Mouse (Mus musculus) myocyte (in vitro differentiated cells): Measurements from ENCODE around the gene Nr2f1. TPM values are rescaled to one million over a fixed set of nuclear protein-coding genes. Genes with fewer than 3 reads are reported as not detected.

Experiments
- H3K27me3 ChIP-seq: one replicate; pipeline ENCODE4 v1.6.1; 2011; ENCODE audit not compliant: control insufficient read depth, insufficient read depth, insufficient read length
- H3K36me3 ChIP-seq: one replicate; pipeline ENCODE4 v1.6.1; 2011; ENCODE audit not compliant: control insufficient read depth, insufficient read depth
- H3K4me2 ChIP-seq: one replicate; pipeline ENCODE4 v1.6.1; 2011; ENCODE audit warnings: low read depth, control low read depth
- H3K4me3 ChIP-seq: one replicate; pipeline ENCODE4 v1.5.1; 2011; ENCODE audit warnings: mild to moderate bottlenecking, control low read depth, moderate library complexity
- H3K79me2 ChIP-seq: one replicate; pipeline ENCODE4 v1.6.1; 2011; ENCODE audit not compliant: control insufficient read depth, insufficient read depth
- H3ac ChIP-seq: one replicate; pipeline ENCODE4 v1.6.1; 2011; ENCODE audit not compliant: control insufficient read depth, insufficient read length
- CEBPB ChIP-seq: IDR thresholded peaks from 2 replicates; pipeline ENCODE4 v1.6.1; 2011; ENCODE audit warnings: mild to moderate bottlenecking, moderate library complexity; ENCODE audit not compliant: poor library complexity, insufficient read depth, severe bottlenecking
- E2F4 ChIP-seq: IDR thresholded peaks from one replicate; pipeline ENCODE4 v1.6.1; 2011; ENCODE audit warnings: mild to moderate bottlenecking, control low read depth, moderate library complexity; ENCODE audit not compliant: insufficient read depth
- MAX ChIP-seq: IDR thresholded peaks from one replicate; pipeline ENCODE4 v1.6.1; 2011; ENCODE audit warnings: low read depth, mild to moderate bottlenecking, control low read depth
- MYOD1 ChIP-seq, 3 experiments: IDR thresholded peaks; one replicate each; pipeline ENCODE4 v1.6.1; 2011; ENCODE audit warnings: control low read depth in 2 of 3, low read depth in 2 of 3, mild to moderate bottlenecking in 2 of 3, moderate library complexity in 1 of 3; ENCODE audit not compliant: insufficient read length in 2 of 3, control insufficient read depth in 1 of 3
- MYOG ChIP-seq, 3 experiments: IDR thresholded peaks; one replicate each; pipeline ENCODE4 v1.6.1; 2011; ENCODE audit warnings: control low read depth in 2 of 3, low read depth in 2 of 3, mild to moderate bottlenecking in 2 of 3; ENCODE audit not compliant: insufficient read length in 2 of 3, control insufficient read depth in 1 of 3, insufficient read depth in 1 of 3
- POLR2A ChIP-seq: IDR thresholded peaks from one replicate; pipeline ENCODE4 v1.6.1; 2011; ENCODE audit warnings: low read depth, mild to moderate bottlenecking, control low read depth, moderate library complexity; ENCODE audit not compliant: insufficient read length
- POLR2AphosphoS2 ChIP-seq: IDR thresholded peaks from one replicate; pipeline ENCODE4 v1.6.1; 2011; ENCODE audit warnings: low read depth, control low read depth; ENCODE audit not compliant: insufficient read length
- REST ChIP-seq: IDR thresholded peaks from one replicate; pipeline ENCODE4 v1.6.1; 2011; ENCODE audit warnings: mild to moderate bottlenecking, control low read depth, moderate library complexity; ENCODE audit not compliant: insufficient read depth, insufficient read length
- SRF ChIP-seq: IDR thresholded peaks from one replicate; pipeline ENCODE4 v1.6.1; 2011; ENCODE audit warnings: low read depth; ENCODE audit not compliant: control insufficient read depth, insufficient read length
- TCF12 ChIP-seq: IDR thresholded peaks from one replicate; pipeline ENCODE4 v1.6.1; 2011; ENCODE audit warnings: mild to moderate bottlenecking, control low read depth; ENCODE audit not compliant: poor library complexity, insufficient read depth, severe bottlenecking
- TCF3 ChIP-seq: IDR thresholded peaks from one replicate; pipeline ENCODE4 v1.6.1; 2011; ENCODE audit warnings: low read depth, control low read depth; ENCODE audit not compliant: insufficient read length
- USF1 ChIP-seq: IDR thresholded peaks from one replicate; pipeline ENCODE4 v1.6.1; 2011; ENCODE audit warnings: low read depth, mild to moderate bottlenecking, control low read depth, moderate library complexity
- polyA plus RNA-seq: library from polyadenylated mRNA; unstranded; fragments of >200 nt; fragmentation: generic; extraction: Trizol; gene quantifications from one replicate; pipeline ENCODE4 v1.2.1, GENCODE M21; 2012; ENCODE audit warnings: missing spikeins

Gene Nr2f1
- polyA plus RNA-seq, 1 experiment = 5.8 TPM

GRCm38 (mm10) chr13:78189586-78189985 is 10.0 kb downstream of the Nr2f1 start:
- no peak for TF ChIP-seq REST
- no peak for TF ChIP-seq POLR2AphosphoS2
- TF ChIP-seq MAX = no peak
- no peaks in the 10 kb centered on the region for H3K79me2 ChIP-seq
- H3K27me3 ChIP-seq = no peaks in the 10 kb centered on the region
- no peak overlapping the region for H3ac ChIP-seq
- no peak overlapping the region for H3K4me3 ChIP-seq
- H3K4me2 ChIP-seq = no peak overlapping the region
- H3K36me3 ChIP-seq = no peaks in the 10 kb centered on the region

DNA sequence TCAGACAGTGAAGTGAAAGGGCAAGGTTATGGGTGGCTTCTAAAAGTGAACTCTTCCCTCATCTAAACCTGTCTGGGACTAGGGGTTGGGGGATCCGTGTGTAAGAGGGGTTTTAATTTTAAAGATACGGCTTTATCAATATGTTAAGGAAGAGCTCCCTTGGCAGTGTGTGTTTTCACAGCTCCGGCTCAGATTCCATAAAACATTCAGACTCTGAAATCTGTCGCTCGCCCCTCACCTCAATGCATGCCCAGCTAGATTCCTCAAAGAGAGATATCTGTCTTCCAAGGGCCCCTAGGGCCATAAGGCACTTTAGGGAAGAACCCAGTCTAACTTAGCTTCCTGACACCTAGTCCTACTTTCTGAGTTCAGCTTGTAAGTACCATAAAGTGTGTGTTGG is 11.7 kb downstream of the Nr2f1 start:
- TF ChIP-seq TCF12 (no peak), REST (no peak), CEBPB (no peak), POLR2AphosphoS2 (no peak), MYOD1 (IDR thresholded peaks at IDR 0.05; ENCODE audit: control insufficient read depth in 1 of 3, insufficient read length in 2 of 3, low read depth in 2 of 3) (no peak), USF1 (no peak), TCF3 (no peak), MYOG (IDR thresholded peaks at IDR 0.05; ENCODE audit: control insufficient read depth in 1 of 3, insufficient read depth in 1 of 3, insufficient read length in 2 of 3, low read depth in 2 of 3) (no peak), E2F4 (no peak), POLR2A (no peak), SRF (no peak), MAX (no peak)
- H3K79me2 ChIP-seq = no peaks in the 10 kb centered on the region
- H3K4me3 ChIP-seq = no peak overlapping the region
- H3K4me2 ChIP-seq = no peak overlapping the region
- no peaks in the 10 kb centered on the region for H3K36me3 ChIP-seq
- no peak overlapping the region for H3ac ChIP-seq
- H3K27me3 ChIP-seq = no peaks in the 10 kb centered on the region

GRCm38 (mm10) chr13:78186340-78186946 is 13.1 kb downstream of the Nr2f1 start:
- no peaks in the 10 kb centered on the region for H3K27me3 ChIP-seq
- no peaks in the 10 kb centered on the region for H3K79me2 ChIP-seq
- TF ChIP-seq TCF3 (no peak), REST (no peak), POLR2AphosphoS2 (no peak), SRF (no peak), E2F4 (no peak), USF1 (no peak), MAX (no peak), MYOG (IDR thresholded peaks at IDR 0.05; ENCODE audit: control insufficient read depth in 1 of 3, insufficient read depth in 1 of 3, insufficient read length in 2 of 3, low read depth in 2 of 3) (no peak), CEBPB (no peak), MYOD1 (IDR thresholded peaks at IDR 0.05; ENCODE audit: control insufficient read depth in 1 of 3, insufficient read length in 2 of 3, low read depth in 2 of 3) (no peak), TCF12 (no peak), POLR2A (no peak)
- no peaks in the 10 kb centered on the region for H3K36me3 ChIP-seq
- H3K4me3 ChIP-seq = no peak overlapping the region
- H3K4me2 ChIP-seq = no peak overlapping the region
- no peak overlapping the region for H3ac ChIP-seq

DNA sequence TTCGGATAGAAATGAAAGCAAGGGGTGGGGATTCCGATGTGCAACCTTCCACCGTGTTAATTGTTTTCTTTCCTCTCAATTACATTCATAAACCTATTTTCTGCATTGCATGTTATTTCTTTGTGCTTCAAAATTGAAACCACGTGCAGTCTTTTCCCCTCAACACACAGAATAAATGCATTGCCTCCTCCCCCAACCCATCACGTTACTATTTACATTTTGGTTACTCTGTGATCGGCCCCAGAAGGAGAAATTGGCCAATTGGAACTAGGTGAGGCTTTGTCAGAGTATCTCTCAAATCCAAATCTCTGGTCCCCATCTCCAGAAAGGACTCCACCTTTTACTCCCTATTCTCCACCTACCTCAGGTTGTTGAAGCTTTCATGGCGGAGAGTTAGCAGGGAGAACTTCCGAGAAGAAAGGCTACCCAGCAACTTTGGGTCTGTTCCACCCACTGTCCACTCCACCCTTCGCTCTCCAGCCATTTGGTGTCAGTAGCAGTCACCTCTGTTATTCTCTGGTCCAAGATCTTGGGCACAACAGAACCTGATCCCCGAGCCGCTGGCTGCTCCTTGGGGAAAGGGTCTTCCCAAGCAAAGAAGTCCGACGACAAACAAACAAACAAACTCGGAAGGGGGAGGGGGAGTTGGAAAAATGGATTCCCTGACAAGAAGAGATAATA is 14.6 kb downstream of the Nr2f1 start:
- Histone ChIP-seq H3K4me2 (no peak overlapping the region), H3K27me3 (no peaks in the 10 kb centered on the region), H3ac (no peak overlapping the region), H3K4me3 (no peak overlapping the region), H3K36me3 (no peaks in the 10 kb centered on the region), H3K79me2 (no peaks in the 10 kb centered on the region)
- TF ChIP-seq POLR2A = no peak
- TF ChIP-seq TCF12 = no peak
- TF ChIP-seq SRF = no peak
- TF ChIP-seq E2F4 = no peak
- TF ChIP-seq MYOD1 (IDR thresholded peaks at IDR 0.05; ENCODE audit: control insufficient read depth in 1 of 3, insufficient read length in 2 of 3, low read depth in 2 of 3) = no peak
- no peak for TF ChIP-seq MYOG (IDR thresholded peaks at IDR 0.05; ENCODE audit: control insufficient read depth in 1 of 3, insufficient read depth in 1 of 3, insufficient read length in 2 of 3, low read depth in 2 of 3)
- no peak for TF ChIP-seq TCF3
- TF ChIP-seq POLR2AphosphoS2 = no peak
- no peak for TF ChIP-seq REST
- no peak for TF ChIP-seq USF1
- TF ChIP-seq CEBPB = no peak
- no peak for TF ChIP-seq MAX

GRCm38 (mm10) chr13:78183986-78184385 is 15.6 kb downstream of the Nr2f1 start:
- Histone ChIP-seq H3K4me2 (no peak overlapping the region), H3K36me3 (no peaks in the 10 kb centered on the region), H3K79me2 (no peaks in the 10 kb centered on the region), H3K4me3 (no peak overlapping the region), H3ac (no peak overlapping the region), H3K27me3 (no peaks in the 10 kb centered on the region)
- no peak for TF ChIP-seq MAX
